Mouse (Mus musculus): ENCODE data around the gene Mcl1.

GRCm38 (mm10) chr3:95636072-95636471 lies 22.5 kb upstream of the Mcl1 start:
- TF ChIP-seq GATA1 (IDR thresholded peaks at IDR 0.05; ENCODE audit: low read length) (no peak), TAL1 (IDR thresholded peaks at IDR 0.05; ENCODE audit: low read length) (no peak)
